Mouse (Mus musculus) intestine, embryonic 14.5 days (tissue): Measurements from ENCODE around the gene Lonp2. TPM values are rescaled to one million over a fixed set of nuclear protein-coding genes. Genes with fewer than 3 reads are reported as not detected.

ENCODE experiments used
- ATAC-seq: fragments of 200-750 bp; cut with Nextera tagmentation; replicated peaks from 2 replicates; pipeline ENCODE4 v1.8.0; 2017; ENCODE audit warnings: low read depth, moderate number of reproducible peaks, moderate TSS enrichment, moderate library complexity; ENCODE audit not compliant: low FRiP score, low TSS enrichment
- DNase-seq: peaks from one replicate; pipeline ENCODE4 v3.0.0-alpha.2; 2018; ENCODE audit warnings: low spot score
- H3K27ac ChIP-seq: fragments of 300-500 bp; sonication (generic); 2 replicates; pipeline ENCODE4 v1.5.1; 2014; ENCODE audit warnings: low read depth, mild to moderate bottlenecking, control low read depth
- H3K27me3 ChIP-seq: fragments of 300-500 bp; sonication (generic); replicated peaks from 2 replicates; pipeline ENCODE4 v1.6.1; 2014; ENCODE audit warnings: low read length, control low read depth; ENCODE audit not compliant: control insufficient read depth, insufficient read depth
- H3K36me3 ChIP-seq: fragments of 300-500 bp; sonication (generic); 2 replicates; pipeline ENCODE4 v1.6.1; 2014; ENCODE audit warnings: low read length, control low read depth; ENCODE audit not compliant: control insufficient read depth, insufficient read depth
- H3K4me1 ChIP-seq: fragments of 300-500 bp; sonication (generic); replicated peaks from 2 replicates; pipeline ENCODE4 v1.6.1; 2014; ENCODE audit warnings: low read length, control low read depth, mixed read lengths; ENCODE audit not compliant: control insufficient read depth, insufficient read depth
- H3K4me2 ChIP-seq: fragments of 300-500 bp; sonication (generic); 2 replicates; pipeline ENCODE4 v1.6.1; 2014; ENCODE audit warnings: low read length
- H3K4me3 ChIP-seq: fragments of 300-500 bp; sonication (generic); 2 replicates; pipeline ENCODE4 v1.5.1; 2014; ENCODE audit warnings: low read depth, low read length, control low read depth, mixed read lengths
- H3K9ac ChIP-seq: fragments of 300-500 bp; sonication (generic); 2 replicates; pipeline ENCODE4 v1.6.1; 2014; ENCODE audit warnings: mild to moderate bottlenecking, low read length
- H3K9me3 ChIP-seq: fragments of 300-500 bp; sonication (generic); 2 replicates; pipeline ENCODE4 v1.6.1; 2016; ENCODE audit warnings: low read length, control low read depth; ENCODE audit not compliant: control insufficient read depth
- WGBS: fragments of 180-500 bp; shearing (Covaris S2); extraction: QIAGEN DNeasy Blood & Tissue Kit; methylation state at CpG from one replicate; pipeline ENCODE4 v1.1.7; 2014; 5-methylcytosine and 5-hydroxymethylcytosine counted together
- microRNA-seq: library from miRNA; unstranded; fragments of <30 nt; microRNA quantifications from one replicate; pipeline ENCODE4, GENCODE M21; 2016
- polyA plus RNA-seq: library from polyadenylated mRNA; unstranded; fragments of >200 nt; fragmentation: Nextera tagmentation; extraction: Ambion mirVana; gene quantifications from 2 replicates; pipeline ENCODE4 v1.2.1, GENCODE M21; 2014

Gene Lonp2
- polyA plus RNA-seq, 1 experiment from 2014 or later, result 47.2 TPM

DNA sequence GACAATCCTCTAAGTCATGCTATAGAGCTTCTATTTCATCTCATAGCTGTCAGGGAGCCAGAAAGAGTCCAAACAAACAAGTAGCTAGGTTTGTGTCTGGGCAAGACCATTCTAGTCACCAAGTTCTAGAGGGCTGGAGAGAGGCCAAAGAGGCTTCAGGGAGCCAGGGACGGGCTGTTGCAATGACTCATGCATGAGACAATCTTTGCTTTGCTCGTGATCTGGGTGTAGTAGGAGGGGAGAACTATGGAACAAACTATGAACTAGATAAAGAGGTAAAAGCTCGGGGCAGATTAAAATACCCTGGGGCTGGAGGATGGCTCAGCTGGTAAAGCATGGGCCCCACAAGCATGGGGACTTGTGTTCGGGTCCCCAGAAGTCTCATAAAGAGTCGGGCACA lies 144.7 kb downstream of the Lonp2 start:
- no peaks in the 10 kb centered on the region for H3K36me3 ChIP-seq
- no peak overlapping the region for H3K9ac ChIP-seq
- H3K4me3 ChIP-seq, result no peak overlapping the region
- peaks cover 3% of the 10 kb centered on the region; the same call in 1 of the 2 replicates for H3K27me3 ChIP-seq
- ATAC-seq (no peak), DNase-seq (no peak)
- WGBS, result 68% methylated on average over 5 of the region's 5 CpGs
- H3K9me3 ChIP-seq, result no peaks in the 10 kb centered on the region
- no peaks in the 10 kb centered on the region for H3K4me1 ChIP-seq
- no peak overlapping the region for H3K27ac ChIP-seq
- H3K4me2 ChIP-seq, result no peak overlapping the region

DNA sequence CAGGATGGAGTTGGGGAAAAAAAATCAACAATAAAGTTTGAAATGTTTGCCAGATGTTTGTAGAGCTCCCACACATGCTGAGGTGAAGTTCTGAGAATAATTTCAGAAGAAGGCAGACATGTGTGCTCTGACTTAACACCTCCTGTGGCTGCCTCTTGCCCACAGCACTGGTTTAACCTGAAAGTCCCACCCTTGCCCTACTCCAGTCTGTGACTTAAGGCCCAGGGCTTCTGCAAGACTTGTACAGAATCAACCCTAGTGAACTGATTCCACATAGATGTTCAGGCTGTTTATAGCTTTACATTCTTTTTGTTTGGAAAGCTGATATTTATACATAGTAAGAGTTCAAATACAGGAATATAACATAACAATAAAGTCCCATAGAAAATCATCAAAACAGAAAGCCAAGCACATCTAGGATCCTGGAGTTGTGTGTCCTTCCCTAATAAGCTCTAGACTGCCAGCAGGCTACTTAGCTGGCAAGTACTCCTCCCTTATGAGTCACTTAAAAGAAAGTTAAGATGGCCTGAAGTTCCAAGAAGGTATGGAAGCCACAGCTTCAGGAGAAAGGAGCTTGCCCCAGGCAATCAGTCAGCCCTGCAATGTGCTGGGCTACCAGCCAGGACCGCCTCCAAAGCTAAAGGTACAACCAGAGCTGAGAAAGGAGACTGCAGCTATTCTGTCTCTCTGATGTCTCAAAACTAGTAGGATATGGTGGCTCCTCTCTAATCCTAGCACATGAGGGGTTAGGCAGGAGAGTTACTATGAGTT lies 146.3 kb downstream of the Lonp2 start:
- H3K36me3 ChIP-seq, result no peaks in the 10 kb centered on the region
- no peaks in the 10 kb centered on the region for H3K4me1 ChIP-seq
- no peaks in the 10 kb centered on the region for H3K27me3 ChIP-seq
- H3K9ac ChIP-seq, result no peak overlapping the region
- H3K27ac ChIP-seq, result no peak overlapping the region
- H3K9me3 ChIP-seq, result no peaks in the 10 kb centered on the region
- WGBS, result 77% methylated on average over 1 of the region's 1 CpGs
- H3K4me2 ChIP-seq, result no peak overlapping the region
- DNase-seq, result no peak
- no peak for ATAC-seq
- no peak overlapping the region for H3K4me3 ChIP-seq

Small RNAs within 50 kb of the gene (microRNA-seq; reads per million reads assigned to microRNA genes)
- not detected for gene Gm44348

Other genes with a start within 250 kb of the Lonp2 start
- gene Abcc12, start 43.4 kb upstream of the Lonp2 start, polyA plus RNA-seq, result 0.07 and 0.19 TPM in 2 replicates
- gene Gm10638, start 121.7 kb downstream of the Lonp2 start, polyA plus RNA-seq, result 3.1 TPM in 2 replicates
- 39.2 and 39.4 TPM in 2 replicates for gene Siah1a, start 121.9 kb downstream of the Lonp2 start, polyA plus RNA-seq